Mouse (Mus musculus): ENCODE measurements around the gene Gm17349. TPM values are rescaled to one million over a fixed set of nuclear protein-coding genes. Genes with fewer than 3 reads are reported as not detected.
"Not testable (repeated sequence)": the region's sequence is repeated elsewhere in the genome, so short reads cannot be mapped to it uniquely, and the experiment has no call there.

The Gm17349 gene
- not detected in 2 replicates for polyA plus RNA-seq (2012; rRNA removed)

DNA sequence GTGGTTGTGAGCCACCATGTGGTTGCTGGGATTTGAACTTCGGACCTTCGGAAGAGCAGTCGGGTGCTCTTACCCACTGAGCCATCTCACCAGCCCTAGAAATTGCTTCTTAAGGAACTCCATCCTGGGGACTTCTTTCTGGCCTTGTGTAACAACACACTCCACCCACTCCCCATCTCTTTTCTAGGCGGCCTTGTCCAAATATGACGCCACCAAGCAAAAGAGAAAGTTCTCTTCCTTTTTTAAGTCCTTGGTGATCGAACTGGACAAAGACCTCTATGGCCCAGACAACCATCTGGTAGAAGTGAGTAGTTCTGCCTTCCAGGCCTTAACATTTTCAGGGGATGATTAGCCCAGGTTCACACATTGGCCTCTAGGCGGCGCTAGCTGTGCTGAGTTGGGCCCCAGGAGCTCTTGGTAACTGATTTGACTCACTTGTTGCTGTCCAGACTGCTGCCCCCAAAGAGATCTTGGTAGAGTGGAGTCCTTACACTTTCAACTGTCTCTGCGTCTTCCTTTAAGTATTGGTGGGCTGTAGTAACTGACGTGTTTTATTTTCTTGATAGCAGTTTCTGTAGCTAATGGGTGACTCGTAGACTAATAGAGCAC is at the start of gene Gm17349:
Gene Gm17349 (minus strand): TSS at position 51 of the 609 bp plus-strand sequence.
- WGBS = 69% methylated on average over 11 of the region's 11 CpGs
- no peak for DNase-seq (ENCODE audit: low read depth, low spot score)

DNA sequence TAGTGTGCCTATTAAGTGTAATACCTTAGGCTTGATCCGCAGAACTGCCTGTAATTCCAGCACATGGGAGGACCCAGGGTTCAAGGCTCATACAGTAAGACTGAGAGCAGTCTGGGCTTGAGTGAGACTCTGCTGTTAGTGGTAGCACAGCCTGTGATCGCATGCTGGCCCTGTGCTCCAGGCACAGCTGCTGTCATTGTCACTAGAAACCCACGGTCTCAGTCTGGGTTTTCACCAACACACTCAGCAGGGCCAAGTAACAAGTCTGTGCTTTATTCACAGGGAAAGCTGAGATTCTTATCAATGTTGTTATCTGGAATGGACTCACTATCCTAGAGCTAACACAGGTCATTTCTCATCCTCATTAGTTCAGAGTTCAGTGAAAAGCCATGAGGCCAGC is 48.9 kb upstream of the Gm17349 start:
- 75% methylated on average over 3 of the region's 3 CpGs for WGBS

DNA sequence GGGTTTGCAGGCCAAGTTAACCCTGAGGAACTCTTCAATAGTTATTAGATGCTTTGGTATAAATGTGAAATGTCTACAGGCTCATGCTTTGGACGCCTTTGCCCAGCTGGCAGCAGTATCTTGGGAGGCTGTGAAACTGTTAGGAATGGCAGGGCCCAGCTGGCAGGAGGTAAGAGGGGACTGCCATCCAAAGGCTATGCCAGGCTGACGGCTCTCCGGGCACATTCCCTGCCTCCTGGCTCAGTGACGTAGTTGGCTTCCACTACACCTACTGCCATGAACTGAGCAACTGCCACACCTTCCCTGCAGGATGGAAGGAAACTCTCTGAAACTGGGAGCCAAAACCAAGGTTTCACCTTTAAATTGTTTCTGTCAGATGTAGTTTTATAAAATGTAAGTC is 34.9 kb upstream of the Gm17349 start:
- WGBS = 90% methylated on average over 4 of the region's 4 CpGs
- no peak for DNase-seq (ENCODE audit: low read depth, low spot score)

More for the DNA sequence above, 48.9 kb upstream of the Gm17349 start:
- DNase-seq (ENCODE audit: low read depth, low spot score) = no peak

DNA sequence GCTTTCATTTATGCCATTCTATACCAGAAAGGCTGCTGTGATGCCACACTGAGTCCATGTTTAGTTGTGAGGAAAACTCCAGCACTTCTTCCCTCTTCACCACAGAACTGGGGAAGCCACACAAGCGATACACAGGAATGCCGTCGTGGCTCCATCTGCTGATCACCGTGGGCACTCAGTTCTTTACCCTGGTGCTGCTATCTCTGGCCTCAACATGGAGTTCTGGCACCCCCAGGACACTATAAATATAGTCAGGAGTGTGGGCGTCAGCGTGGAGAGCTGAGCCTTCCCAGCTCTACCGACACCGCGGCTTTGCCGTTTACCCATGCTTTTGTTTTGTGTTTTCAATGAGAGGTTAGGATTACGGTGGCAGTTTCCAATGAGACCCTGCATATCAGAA is 31.4 kb upstream of the Gm17349 start:
- WGBS = 89% methylated on average over 11 of the region's 11 CpGs
- DNase-seq (ENCODE audit: low read depth, low spot score) = no peak

DNA sequence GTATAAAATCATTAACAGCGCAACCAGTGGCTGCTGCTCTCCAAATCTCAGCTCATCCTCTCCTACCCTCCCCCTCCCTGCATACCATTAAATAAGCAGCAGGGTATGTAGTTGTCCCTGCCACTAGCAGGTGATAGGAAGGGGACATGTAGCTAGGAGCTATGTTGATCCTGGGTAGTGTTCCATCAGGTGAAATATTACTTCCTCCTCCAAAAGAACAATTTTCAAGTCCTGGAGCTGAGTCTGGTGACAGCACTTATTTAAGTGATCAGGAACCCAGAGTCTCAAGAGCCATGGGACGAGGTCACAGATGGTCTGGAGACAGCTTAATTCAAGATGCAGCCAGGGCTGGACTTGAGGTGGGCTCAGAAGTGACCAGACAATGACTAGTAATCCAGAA is 30.3 kb upstream of the Gm17349 start:
- WGBS = 85% methylated on average over 2 of the region's 2 CpGs
- DNase-seq (ENCODE audit: low read depth, low spot score) = no peak

DNA sequence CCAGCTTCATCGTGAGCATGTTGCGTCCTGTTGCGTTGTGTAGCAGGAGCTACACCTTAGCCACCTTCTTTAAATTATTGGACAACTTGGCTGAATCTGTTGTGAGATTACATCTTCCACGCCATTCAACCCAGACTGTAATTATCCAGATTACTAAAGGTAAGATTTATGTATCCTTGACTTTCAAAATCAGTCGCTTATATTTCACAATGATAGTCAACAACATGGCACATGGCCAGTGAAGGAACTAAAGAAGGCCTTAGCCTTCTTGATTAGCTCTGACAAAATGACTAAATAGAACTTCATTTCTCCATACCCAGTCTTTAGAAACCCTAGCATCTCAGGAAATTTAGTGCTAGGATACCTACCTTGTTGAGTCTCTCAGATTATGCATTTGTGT is 27.9 kb upstream of the Gm17349 start:
- 92% methylated on average over 5 of the region's 5 CpGs for WGBS
- no peak for DNase-seq (ENCODE audit: low read depth, low spot score)

DNA sequence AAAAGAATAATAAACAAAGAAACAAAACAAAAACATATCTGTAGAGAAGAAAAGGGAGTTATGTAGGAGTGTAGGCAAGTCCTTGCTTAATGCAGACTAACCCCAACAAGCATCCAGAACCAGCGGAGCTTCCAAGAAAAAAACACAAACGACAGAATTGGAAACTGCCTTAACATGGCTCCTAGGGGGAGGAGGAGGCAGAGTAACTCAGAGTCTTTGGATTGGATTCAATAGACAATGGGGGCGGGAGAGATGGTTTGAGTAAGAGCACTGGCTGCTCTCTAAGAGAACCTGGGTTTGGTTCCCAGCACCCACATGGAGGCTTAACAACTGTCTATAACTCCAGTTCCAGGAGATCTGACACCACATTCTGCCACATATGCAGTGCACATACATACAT is 26.4 kb upstream of the Gm17349 start:
- whole genome bisulfite sequencing = 96% methylated on average over 3 of the region's 3 CpGs

DNA sequence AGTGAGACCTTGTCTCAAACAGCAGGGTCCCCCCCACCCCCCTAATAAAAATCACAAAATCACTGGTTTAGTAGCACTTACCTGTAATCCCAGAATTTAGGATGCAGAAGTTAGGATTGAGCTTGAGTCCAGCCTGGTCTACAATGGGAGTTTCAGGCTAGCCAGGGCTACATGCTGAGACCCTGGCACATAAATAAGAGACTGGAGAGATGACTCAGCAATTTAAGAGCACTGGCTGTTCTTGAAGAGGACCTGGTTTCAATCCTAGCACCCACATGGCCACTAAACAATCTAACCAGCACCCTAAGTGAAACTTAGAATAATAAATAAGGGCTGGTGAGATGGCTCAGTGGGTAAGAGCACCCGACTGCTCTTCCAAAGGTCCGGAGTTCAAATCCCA is 25.9 kb upstream of the Gm17349 start:
- 92% methylated on average over 2 of the region's 2 CpGs for WGBS
- no peak for DNase-seq (ENCODE audit: low read depth, low spot score)

More for the DNA sequence above, 26.4 kb upstream of the Gm17349 start:
- DNase-seq (ENCODE audit: low read depth, low spot score) = no peak

DNA sequence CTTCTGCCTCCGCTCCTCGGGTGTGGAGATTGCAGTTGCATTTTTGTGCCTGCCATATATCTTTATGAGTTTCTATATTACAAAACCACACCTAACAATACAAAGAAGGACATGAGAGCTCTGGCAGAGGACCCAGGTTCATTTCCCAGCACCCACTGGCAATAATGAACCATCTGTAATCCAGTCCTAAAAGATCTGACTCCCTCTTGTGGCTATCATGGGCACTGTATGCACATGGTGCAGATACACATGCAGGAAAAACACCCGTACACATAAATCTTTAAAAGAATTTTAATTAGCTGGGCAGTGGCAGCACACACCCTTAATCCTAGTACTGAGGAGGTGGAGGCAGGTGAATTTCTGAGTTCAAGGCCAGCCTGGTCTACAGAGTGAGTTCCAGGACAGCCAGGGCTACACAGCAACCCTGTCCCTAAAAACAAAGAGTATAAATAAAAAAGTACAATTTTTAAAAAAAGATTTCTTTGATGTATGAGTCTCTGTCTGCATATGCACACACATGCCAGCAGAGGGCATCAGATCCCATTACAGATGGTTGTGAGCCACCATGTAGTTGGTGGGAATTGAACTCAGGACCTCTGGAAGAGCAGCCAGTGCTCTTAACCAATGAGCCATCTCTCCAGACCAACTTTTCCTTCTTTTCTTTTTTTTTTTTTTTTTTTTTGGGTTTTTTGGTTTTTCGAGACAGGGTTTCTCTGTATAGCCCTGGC is 23.9 kb upstream of the Gm17349 start:
- no peak for DNase-seq (ENCODE audit: low read depth, low spot score)
- WGBS = 53% methylated on average over 4 of the region's 4 CpGs

DNA sequence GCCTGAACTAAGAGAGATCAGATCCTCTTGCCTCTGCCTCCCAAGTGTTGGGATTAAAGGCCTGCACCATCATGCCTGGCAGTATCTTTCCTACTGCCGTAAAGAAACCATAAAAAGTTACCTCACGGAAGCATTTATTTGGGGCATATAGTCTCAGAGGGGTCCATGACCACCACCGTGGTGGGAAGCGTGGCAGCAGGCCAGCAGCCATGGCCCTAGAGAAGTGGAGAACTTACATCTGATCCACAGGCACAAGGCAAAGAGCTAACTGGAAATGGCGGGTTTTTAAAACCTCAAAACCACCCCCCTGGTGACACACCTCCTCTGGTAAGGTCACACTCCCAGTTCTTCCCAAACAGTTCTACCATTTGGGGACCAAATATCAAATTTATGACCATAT is 22.9 kb upstream of the Gm17349 start:
- WGBS = 80% methylated on average over 5 of the region's 5 CpGs
- DNase-seq (ENCODE audit: low read depth, low spot score) = no peak

DNA sequence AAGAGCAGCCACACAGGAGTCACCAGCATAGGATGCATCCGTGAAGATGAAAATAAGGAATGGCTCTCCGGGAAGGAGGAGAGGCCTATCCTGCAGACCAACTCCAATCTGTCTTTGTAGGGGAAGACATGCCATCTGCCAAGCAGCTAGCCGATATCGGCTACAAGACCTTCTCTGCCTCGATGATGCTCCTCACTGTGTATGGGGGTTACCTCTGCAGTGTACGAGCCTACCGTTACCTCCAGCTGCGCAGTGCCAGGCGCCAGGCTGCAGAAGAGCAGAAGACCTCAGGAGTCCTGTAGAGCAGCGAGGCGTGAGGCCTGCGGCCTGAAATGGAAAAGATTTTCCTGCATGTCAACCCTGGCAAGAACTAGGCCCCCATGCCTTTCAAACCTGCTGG is 22.2 kb upstream of the Gm17349 start:
- no peak for DNase-seq (ENCODE audit: low read depth, low spot score)
- 91% methylated on average over 12 of the region's 12 CpGs for WGBS

DNA sequence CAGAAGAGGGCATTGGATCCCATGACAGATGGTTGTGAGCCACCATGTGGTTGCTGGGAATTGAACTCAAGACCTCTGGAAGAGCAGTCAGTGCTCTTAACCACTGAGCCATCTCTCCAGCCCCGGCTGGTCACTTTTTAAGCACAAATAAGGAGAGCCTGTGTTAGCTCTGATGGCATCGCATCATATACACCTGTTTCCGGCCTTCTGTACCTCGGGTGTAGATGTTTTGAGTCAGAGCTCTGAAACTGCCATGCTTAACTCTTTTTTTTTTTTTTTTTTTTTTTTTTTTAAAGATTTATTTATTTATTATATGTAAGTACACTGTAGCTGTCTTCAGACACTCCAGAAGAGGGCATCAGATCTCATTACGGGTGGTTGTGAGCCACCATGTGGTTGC is 21.7 kb upstream of the Gm17349 start:
- 84% methylated on average over 4 of the region's 5 CpGs for WGBS
- DNase-seq (ENCODE audit: low read depth, low spot score) = not testable (repeated sequence)

DNA sequence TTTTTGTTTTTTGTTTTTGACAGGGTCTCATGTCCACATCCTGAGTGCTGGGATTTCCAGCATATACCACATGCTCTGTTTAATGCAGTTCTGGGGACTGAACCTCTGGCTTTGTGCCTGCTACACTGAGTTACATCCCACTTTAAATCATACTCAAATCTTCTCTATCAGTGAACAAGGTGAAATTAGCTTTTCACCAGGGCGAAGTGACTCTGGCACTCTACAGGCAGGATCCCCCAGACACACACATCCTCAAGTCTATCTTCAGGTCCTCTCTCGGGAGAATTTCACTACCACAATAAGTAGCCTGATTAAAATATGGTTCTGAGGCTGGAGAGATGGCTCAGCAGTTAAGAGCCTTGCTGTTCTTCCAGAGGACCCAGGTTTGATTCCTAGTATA is 21.3 kb upstream of the Gm17349 start:
- DNase-seq (ENCODE audit: low read depth, low spot score) = no peak
- WGBS = 52% methylated on average over 2 of the region's 2 CpGs

DNA sequence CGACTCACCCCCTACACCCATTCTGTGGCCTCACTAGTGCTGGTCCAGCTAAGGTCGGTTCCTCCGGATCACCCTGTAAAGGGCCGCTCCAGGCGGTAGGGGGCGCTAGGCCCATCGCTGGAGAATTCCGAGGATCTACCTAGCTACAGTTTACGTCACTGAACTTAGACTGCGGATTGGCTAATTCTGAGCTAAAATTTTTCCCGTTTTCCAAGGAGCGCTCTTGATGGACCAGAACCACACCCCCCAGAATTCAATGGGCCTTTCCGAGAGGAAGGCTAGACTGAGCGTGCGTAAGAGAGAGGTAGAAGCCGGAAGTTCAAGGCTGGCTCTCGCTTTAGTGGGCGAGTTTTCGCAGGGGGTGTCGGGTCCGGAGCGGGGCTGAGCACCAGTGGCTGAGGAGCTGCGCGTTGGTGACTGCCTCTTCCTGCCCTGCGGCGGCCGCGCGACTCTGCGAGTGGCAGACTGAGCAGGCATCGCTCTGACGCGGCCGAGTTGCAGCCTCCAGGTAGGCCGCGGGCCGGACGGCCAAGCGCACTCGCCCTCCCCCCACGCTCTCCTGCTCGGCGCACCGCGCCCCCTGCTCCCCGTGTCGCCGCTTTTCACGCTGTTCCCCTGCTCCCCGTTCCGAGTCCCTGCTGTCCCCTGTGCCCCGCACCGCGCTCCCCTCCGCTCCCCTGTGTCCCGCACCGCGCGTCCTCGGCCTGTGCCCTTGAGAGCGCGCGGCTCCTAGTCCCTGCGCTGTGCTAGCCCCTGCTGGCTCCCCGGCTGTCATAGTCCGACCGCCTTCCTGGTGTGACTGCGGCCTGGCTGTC is 20.3 kb upstream of the Gm17349 start, which contains the start of gene Cox14:
Gene Cox14 (plus strand): TSS at position 278 of the 815 bp plus-strand sequence.
- DNase-seq (ENCODE audit: low read depth, low spot score) = peak; percentile 99
- WGBS = under 1% methylated on average over 68 of the region's 68 CpGs

DNA sequence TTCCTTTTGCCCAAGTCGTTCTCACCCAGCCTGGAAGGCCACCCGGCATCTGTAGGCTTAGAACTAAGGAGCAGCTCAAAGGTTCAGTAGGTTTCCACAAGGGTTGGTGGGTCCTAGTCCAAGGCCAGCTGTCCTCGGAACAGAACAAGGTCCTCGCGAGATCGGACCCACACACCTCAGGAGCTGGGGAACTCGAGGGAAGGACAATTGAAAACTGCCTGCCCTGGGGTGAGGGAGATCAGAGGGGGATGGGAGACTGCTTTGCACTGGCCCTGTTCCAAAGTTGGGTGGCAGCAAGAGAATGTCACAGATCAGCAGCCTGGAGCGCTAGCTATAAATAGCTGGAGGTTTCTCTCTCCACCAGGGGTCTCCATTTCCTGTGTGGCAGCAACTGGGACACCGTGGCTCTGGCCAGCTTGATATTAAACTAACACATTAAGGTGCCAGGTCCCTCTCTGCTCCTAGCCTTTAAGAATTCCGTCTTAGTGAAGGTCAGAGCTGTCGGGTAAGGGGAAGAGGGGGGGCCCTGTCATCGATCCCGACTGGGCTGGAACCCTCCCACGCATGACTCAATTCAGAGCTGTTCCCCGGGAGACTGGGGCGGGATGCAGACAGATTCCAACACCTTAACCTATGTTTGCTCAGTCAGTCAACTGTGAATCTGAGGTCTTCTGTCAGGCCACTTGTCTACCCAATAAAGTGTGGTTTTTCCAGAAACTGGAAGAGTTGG is 19.2 kb upstream of the Gm17349 start:
- no peak for DNase-seq (ENCODE audit: low read depth, low spot score)
- WGBS = 6% methylated on average over 16 of the region's 16 CpGs

DNA sequence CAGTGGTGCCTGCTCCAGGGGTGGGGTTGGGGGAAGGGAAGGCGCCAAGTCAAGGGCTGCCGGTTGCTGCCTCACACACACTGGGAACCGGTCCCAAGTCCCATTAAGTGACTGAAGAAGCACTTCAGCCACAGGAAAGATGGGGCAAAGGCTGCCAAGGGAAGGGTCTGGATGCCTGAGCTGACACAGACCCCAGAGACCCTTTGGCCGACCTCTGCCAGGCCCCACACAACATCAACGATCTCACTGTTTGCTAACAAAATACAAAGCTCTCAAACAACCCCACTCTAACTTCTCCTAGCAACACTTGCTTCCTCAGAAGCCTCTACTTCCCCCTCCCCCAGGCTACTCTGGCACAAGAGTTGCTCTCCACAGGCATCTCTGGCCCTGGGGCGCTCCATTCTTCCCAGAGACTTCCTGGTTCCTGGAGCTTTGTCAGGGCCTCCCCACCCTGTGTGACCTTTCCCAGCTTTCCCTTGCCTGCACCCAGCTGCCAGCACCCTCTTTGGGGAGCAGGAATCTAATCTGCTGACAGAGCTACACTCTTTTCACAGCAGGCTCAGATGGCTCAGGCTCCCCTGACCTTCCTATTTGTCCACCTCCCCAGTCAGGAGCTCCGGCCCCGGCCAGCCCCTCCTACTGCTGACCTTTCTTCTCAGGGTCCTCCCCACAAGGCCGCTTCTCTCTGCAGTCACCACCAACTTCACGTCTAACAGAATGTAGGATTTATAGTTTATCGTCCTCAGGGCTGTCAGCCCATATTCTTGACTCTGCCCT is 18.4 kb upstream of the Gm17349 start:
- no peak for DNase-seq (ENCODE audit: low read depth, low spot score)
- 19% methylated on average over 11 of the region's 11 CpGs for WGBS

DNA sequence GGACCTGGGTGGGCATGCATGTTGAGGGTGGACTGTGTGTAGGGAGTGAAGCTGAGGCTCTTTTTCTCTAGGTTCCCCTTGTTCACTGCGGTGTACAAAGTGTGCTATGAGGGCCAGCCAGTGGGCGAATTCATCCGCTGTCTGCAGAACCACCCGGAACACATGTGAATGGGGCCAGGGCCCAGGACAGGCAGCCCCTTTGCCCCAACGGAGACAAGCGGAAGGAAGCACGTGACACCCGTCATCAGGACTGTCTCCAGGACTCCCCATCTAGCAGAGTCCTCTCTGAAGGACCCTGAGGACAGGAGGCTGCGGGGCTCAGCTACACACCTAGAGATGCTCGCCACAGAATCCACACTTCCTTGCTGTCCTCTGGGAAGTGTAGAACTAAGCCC is 17.8 kb upstream of the Gm17349 start:
- no peak for DNase-seq (ENCODE audit: low read depth, low spot score)
- 75% methylated on average over 10 of the region's 10 CpGs for WGBS

DNA sequence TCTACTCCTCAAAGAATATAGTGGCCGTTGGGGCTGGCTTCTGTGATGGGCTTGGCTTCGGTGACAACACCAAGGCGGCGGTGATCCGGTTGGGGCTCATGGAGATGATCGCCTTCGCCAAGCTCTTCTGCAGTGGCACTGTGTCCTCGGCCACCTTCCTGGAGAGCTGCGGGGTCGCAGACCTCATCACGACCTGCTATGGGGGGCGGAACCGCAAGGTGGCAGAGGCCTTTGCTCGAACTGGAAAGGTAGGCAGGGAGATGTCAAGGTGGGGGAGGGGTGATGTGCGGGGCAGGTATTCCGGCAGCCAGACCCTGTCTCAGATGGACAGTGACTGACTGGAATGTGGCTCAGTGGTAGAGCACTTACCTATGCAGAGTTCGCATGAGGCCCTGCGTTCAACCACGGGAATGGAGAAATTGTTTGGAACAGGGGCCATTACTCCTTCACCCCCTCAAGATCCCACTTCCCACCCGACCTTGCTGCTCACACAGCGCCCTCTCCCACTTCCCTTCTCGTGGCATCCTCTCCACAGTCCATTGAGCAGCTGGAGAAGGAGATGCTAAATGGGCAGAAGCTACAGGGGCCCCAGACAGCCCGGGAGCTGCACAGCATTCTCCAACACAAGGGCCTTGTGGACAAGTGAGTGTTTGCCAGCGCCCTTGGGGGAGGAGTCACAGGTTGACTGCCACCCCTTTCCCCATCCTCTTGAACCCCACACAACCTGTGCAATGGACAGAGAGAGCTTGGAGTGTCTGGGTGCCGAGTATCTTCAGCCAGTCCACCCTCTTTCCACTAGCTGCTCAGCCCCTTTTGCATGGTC is 16.8 kb upstream of the Gm17349 start:
- DNase-seq (ENCODE audit: low read depth, low spot score) = no peak
- WGBS = 90% methylated on average over 25 of the region's 25 CpGs
